Mouse (Mus musculus): ENCODE measurements around the gene Gdpd3. TPM values are rescaled to one million over a fixed set of nuclear protein-coding genes. Genes with fewer than 3 reads are reported as not detected.
"Not testable (repeated sequence)": the region's sequence is repeated elsewhere in the genome, so short reads cannot be mapped to it uniquely, and the experiment has no call there.

Gdpd3 gene
- total RNA-seq, 1 experiment = 4.0 TPM

GRCm38 (mm10) chr7:126778147-126778546 is 12.0 kb downstream of the Gdpd3 start:
- in situ Hi-C loops (cut with MboI; ENCODE audit: low sequenced_read_pairs in 2 of 2, unreplicated experiment in 2 of 2) = no loop called here
- Histone ChIP-seq H3K36me3 (ENCODE audit: control insufficient read depth, insufficient read depth, low read length, poor library complexity, severe bottlenecking) (peaks cover 4% of the 10 kb centered on the region; the same call in 1 of the 2 replicates), H3K27ac (ENCODE audit: insufficient read depth, low read depth, low read length, poor library complexity, severe bottlenecking) (no peak overlapping the region), H3K4me1 (ENCODE audit: control insufficient read depth in 2 of 2, insufficient read depth in 2 of 2, low read length in 2 of 2, poor library complexity in 1 of 2) (peaks cover 5 to 23% of the 10 kb centered on the region in 2 experiments), H3K4me3 (ENCODE audit: insufficient read depth in 1 of 2, low read depth in 1 of 2, low read length in 2 of 2, poor library complexity in 1 of 2, severe bottlenecking in 1 of 2) (no peak overlapping the region), H3K9me3 (ENCODE audit: control insufficient read depth, insufficient read depth, low read depth, low read length) (no peaks in the 10 kb centered on the region), H3K9ac (ENCODE audit: insufficient read depth, low read depth, low read length, poor library complexity, severe bottlenecking) (no peak overlapping the region)
- TF ChIP-seq HCFC1 (IDR thresholded peaks at IDR 0.05; ENCODE audit: borderline replicate concordance, insufficient read depth, low read length) (no peak), MAFK (IDR thresholded peaks at IDR 0.05; ENCODE audit: insufficient read depth, low read depth, low read length) (no peak), ZC3H11A (IDR thresholded peaks at IDR 0.05; ENCODE audit: borderline replicate concordance, low read depth, low read length) (no peak), ZNF384 (IDR thresholded peaks at IDR 0.05; ENCODE audit: low read depth, low read length) (no peak), CHD2 (IDR thresholded peaks at IDR 0.05; ENCODE audit: low read depth, low read length) (no peak)
- DNase-seq (ENCODE audit: low read depth, low spot score) = no peak

- H3K4me1 ChIP-seq (ENCODE audit: control insufficient read depth in 2 of 2, insufficient read depth in 2 of 2, low read length in 2 of 2, poor library complexity in 1 of 2) = peaks cover 5 to 23% of the 10 kb centered on the region in 2 experiments
- H3K36me3 ChIP-seq (ENCODE audit: control insufficient read depth, insufficient read depth, low read length, poor library complexity, severe bottlenecking); in situ Hi-C loops (cut with MboI; ENCODE audit: low sequenced_read_pairs in 2 of 2, unreplicated experiment in 2 of 2); H3K9ac ChIP-seq (ENCODE audit: insufficient read depth, low read depth, low read length, poor library complexity, severe bottlenecking); DNase-seq (ENCODE audit: low read depth, low spot score); H3K9me3 ChIP-seq (ENCODE audit: control insufficient read depth, insufficient read depth, low read depth, low read length); H3K4me3 ChIP-seq (ENCODE audit: insufficient read depth in 1 of 2, low read depth in 1 of 2, low read length in 2 of 2, poor library complexity in 1 of 2, severe bottlenecking in 1 of 2); H3K27ac ChIP-seq (ENCODE audit: insufficient read depth, low read depth, low read length, poor library complexity, severe bottlenecking): not testable (repeated sequence)
These were observed 13.0 kb downstream of the Gdpd3 start for GRCm38 (mm10) chr7:126779101-126779500.

- peak; percentile 74 for DNase-seq (ENCODE audit: low read depth, low spot score)
- H3K36me3 ChIP-seq (ENCODE audit: control insufficient read depth, insufficient read depth, low read length, poor library complexity, severe bottlenecking) = peaks cover 19% of the 10 kb centered on the region
- TF ChIP-seq HCFC1 (IDR thresholded peaks at IDR 0.05; ENCODE audit: borderline replicate concordance, insufficient read depth, low read length) (peak; percentile 99), ZC3H11A (IDR thresholded peaks at IDR 0.05; ENCODE audit: borderline replicate concordance, low read depth, low read length) (no peak)
- H3K4me1 ChIP-seq (ENCODE audit: control insufficient read depth in 2 of 2, insufficient read depth in 2 of 2, low read length in 2 of 2, poor library complexity in 1 of 2) = peaks cover 5 to 24% of the 10 kb centered on the region in 2 experiments
- no peak overlapping the region for H3K27ac ChIP-seq (ENCODE audit: insufficient read depth, low read depth, low read length, poor library complexity, severe bottlenecking)
- peak overlapping the region; percentile 23 to 64; a peak in 3 of 4 replicates for H3K4me3 ChIP-seq (ENCODE audit: insufficient read depth in 1 of 2, low read depth in 1 of 2, low read length in 2 of 2, poor library complexity in 1 of 2, severe bottlenecking in 1 of 2)
- no peaks in the 10 kb centered on the region for H3K9me3 ChIP-seq (ENCODE audit: control insufficient read depth, insufficient read depth, low read depth, low read length)
- peak overlapping the region; percentile 59 for H3K9ac ChIP-seq (ENCODE audit: insufficient read depth, low read depth, low read length, poor library complexity, severe bottlenecking)
- in situ Hi-C loops (cut with MboI; ENCODE audit: low sequenced_read_pairs in 2 of 2, unreplicated experiment in 2 of 2) = no loop called here
These were observed 14.1 kb downstream of the Gdpd3 start for GRCm38 (mm10) chr7:126779983-126780970.

GRCm38 (mm10) chr7:126780971-126781635 is 15.0 kb downstream of the Gdpd3 start, which contains the start of gene Tbx6:
Gene Tbx6, plus strand, starts transcription at chr7:126781483.
- in situ Hi-C loops (cut with MboI; ENCODE audit: low sequenced_read_pairs in 2 of 2, unreplicated experiment in 2 of 2) = no loop called here
- Histone ChIP-seq H3K4me3 (ENCODE audit: insufficient read depth in 1 of 2, low read depth in 1 of 2, low read length in 2 of 2, poor library complexity in 1 of 2, severe bottlenecking in 1 of 2) (peak within 1 kb of the TSS; percentile 23 to 64; a peak in 3 of 4 replicates), H3K27ac (ENCODE audit: insufficient read depth, low read depth, low read length, poor library complexity, severe bottlenecking) (no peak within 1 kb of the TSS), H3K36me3 (ENCODE audit: control insufficient read depth, insufficient read depth, low read length, poor library complexity, severe bottlenecking) (peaks cover 26% of the 10 kb centered on the region), H3K9ac (ENCODE audit: insufficient read depth, low read depth, low read length, poor library complexity, severe bottlenecking) (peak within 1 kb of the TSS; percentile 59), H3K9me3 (ENCODE audit: control insufficient read depth, insufficient read depth, low read depth, low read length) (no peaks in the 10 kb centered on the region), H3K4me1 (ENCODE audit: control insufficient read depth in 2 of 2, insufficient read depth in 2 of 2, low read length in 2 of 2, poor library complexity in 1 of 2) (peaks cover 3 to 20% of the 10 kb centered on the region in 2 experiments)
- DNase-seq (ENCODE audit: low read depth, low spot score) = no peak
- TF ChIP-seq ZNF384 (IDR thresholded peaks at IDR 0.05; ENCODE audit: low read depth, low read length) (no peak), CHD2 (IDR thresholded peaks at IDR 0.05; ENCODE audit: low read depth, low read length) (no peak), ZC3H11A (IDR thresholded peaks at IDR 0.05; ENCODE audit: borderline replicate concordance, low read depth, low read length) (no peak), HCFC1 (IDR thresholded peaks at IDR 0.05; ENCODE audit: borderline replicate concordance, insufficient read depth, low read length) (no peak), MAFK (IDR thresholded peaks at IDR 0.05; ENCODE audit: insufficient read depth, low read depth, low read length) (no peak)
